Mouse (Mus musculus) lung, postnatal 10 days (tissue): Measurements from ENCODE around the gene Camk1g.

ENCODE experiments used
- DNase-seq: peaks from one replicate; pipeline ENCODE4 v3.0.0; 2021

Gene Camk1g

GRCm38 (mm10) chr1:193330172-193330571, 39.9 kb downstream of the Camk1g start:
- DNase-seq: peak; percentile 79

- no peak for DNase-seq
Observed at GRCm38 (mm10) chr1:193329557-193329956, 40.5 kb downstream of the Camk1g start.

GRCm38 (mm10) chr1:193327686-193328085, 42.4 kb downstream of the Camk1g start:
- DNase-seq: no peak

GRCm38 (mm10) chr1:193327216-193327615, 42.9 kb downstream of the Camk1g start:
- no peak for DNase-seq

DNA sequence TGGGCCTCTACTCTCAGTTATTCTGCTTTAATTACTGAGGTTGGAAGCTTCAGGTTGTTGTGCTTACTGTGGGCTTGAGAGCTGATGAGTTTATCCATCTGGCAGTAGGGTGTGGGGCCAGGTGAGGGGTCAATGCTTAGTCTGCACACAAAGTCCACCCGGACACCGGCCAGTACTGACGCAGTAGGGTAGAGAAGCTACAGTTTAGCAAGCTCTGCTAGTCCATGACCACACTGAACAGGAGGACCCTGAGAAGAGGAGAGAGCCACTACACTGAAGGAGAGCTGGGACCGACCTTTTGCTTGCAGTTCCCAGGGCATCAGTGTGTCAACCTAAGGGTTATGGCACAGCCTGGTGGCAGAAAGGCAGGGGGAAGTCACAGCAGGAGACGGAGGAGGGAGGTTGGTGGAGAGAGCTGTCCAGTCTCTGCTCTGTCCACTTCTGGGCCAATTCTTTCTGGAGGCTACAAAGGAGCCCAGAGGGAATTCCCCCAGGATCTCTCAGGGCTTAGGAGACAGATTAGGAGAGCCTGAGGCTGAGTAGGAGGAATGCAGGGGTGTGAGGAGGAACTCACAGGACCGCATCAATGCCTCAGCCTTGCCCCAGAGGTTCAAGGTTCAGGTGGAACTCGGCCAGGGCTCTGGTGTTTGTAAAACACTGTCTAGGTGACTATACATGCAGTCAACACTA, 43.5 kb downstream of the Camk1g start:
- peak; percentile 28 for DNase-seq

DNA sequence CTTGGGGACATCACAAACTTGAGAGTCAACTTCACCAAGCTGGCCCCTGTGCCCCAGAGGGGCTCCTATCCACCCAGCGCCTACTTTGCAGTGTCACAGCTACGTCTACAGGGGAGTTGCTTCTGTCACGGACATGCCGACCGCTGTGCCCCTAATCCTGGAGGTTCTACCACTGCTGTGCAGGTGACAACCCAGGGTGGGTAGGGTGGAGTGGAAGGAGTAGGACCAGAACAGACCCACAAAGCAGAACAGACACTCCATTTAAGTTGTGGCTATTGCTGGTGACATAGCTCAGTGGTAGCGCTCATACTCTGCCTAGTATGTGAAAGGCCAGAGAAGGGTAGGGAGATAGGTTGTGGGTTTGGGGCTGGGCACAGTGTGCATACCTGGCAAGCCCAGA, 44.2 kb downstream of the Camk1g start:
- DNase-seq: no peak

DNA sequence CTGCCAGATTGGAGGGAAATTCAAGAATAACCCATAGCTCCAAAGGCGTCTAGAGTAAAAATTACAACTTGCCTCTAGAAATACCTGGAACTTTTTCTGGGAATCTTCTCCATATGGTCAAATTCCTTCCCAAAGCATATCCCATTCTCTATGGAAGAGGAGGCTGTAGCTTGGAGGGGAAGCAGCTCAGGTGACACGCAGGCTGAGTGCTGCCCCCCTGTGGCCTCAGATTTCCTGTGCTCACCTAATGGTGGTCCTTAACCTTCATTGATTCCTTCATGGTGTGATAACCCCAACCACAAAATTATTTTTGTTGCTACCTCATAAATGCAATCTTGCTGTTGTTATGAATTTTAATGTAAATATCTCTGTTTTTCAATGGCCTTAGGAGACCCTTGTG, 45.9 kb downstream of the Camk1g start:
- DNase-seq: peak; percentile 60

DNA sequence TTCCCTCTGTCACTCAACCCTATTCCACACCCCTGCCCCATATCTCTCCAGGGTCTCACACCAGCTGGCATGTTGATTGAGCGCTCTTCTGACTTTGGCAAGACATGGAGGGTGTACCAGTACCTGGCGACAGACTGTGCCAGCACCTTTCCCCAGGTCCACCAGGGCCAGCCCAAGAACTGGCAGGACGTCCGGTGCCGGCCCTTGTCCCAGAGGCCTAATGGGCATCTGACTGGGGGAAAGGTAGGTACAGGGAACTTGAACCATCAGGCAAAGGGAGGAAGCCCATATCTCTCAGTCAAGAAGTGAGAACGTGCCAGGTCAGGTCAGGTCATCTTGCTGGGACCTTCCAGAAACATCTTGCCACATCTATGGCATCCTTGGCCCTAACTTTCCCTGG, 46.4 kb downstream of the Camk1g start:
- DNase-seq: no peak

- DNase-seq: no peak
Observed at GRCm38 (mm10) chr1:193320398-193320797, 49.7 kb downstream of the Camk1g start.

- no peak for DNase-seq
Observed at GRCm38 (mm10) chr1:193319721-193320120, 50.4 kb downstream of the Camk1g start.

DNA sequence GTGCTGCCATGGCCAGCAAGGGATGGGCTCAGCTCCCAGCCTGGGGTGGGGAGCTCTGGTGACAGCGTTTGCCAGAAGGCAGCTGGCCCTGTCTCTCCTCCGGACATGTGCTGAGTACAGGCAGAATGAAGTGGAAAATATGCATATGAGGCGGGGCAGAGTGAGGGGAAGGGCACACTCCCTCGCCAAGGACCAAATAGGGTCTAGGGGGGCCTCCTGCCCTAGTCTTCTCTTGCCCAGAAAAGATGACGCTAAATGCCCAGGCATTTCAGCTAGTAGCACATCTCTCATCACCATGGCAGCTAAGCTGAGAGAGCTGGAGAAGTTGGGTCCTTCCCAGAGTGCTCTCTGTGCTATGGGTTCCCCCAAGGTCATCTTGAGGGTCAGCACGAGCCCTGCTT, 52.9 kb downstream of the Camk1g start:
- peak; percentile 85 for DNase-seq

- DNase-seq: no peak
Observed at GRCm38 (mm10) chr1:193316358-193316750, 53.7 kb downstream of the Camk1g start.

- DNase-seq: peak; percentile 90
Observed at GRCm38 (mm10) chr1:193315705-193316357, 54.3 kb downstream of the Camk1g start.

DNA sequence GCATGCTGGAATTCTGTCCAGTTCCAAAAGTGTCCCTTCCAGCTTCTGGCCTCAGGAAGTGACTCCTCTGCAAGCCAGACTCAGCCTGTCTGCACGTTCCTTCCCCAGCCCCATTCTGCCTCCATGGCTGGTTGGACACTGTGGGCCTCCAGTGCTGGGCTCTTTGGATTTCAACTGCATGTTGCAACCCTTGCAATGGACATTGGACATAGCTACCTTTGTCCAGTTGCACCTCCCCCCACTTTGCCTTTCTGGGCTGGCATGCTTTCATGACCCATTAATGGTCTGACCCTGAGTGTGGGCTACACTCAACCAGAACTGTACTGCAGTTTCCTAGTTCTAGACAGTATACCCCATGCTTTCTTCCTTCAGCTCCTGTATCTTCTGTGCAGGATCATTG, 58.5 kb downstream of the Camk1g start:
- no peak for DNase-seq

GRCm38 (mm10) chr1:193310519-193311085, 59.5 kb downstream of the Camk1g start:
- peak; percentile 45 for DNase-seq

- DNase-seq: no peak
Observed at GRCm38 (mm10) chr1:193309785-193310518, 60.1 kb downstream of the Camk1g start.

GRCm38 (mm10) chr1:193306832-193307231, 63.3 kb downstream of the Camk1g start:
- DNase-seq: no peak

DNA sequence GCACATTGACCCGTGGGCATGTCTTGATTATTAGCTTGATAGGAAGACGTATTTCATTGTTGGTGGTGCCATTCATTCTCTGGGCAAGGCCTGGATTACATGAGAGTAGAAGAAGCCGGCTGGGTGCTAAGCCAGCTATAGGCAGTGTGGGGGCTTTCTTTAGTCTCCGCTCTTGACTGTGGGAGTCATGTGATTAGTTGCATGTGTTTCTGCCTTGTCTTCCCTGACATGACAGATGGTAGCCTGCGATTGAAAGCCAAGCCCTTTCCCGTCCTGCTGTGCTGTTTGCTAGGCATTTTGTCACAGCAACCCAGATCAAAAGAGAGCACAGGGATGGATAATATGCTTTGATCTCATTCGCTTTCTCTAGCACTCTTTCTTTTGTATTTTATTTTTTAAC, 64.7 kb downstream of the Camk1g start:
- DNase-seq: no peak

GRCm38 (mm10) chr1:193303096-193303495, 67.0 kb downstream of the Camk1g start:
- DNase-seq: no peak

GRCm38 (mm10) chr1:193302093-193302405, 68.0 kb downstream of the Camk1g start:
- no peak for DNase-seq

- peak; percentile 71 for DNase-seq
Observed at GRCm38 (mm10) chr1:193301216-193302092, 68.6 kb downstream of the Camk1g start.

DNA sequence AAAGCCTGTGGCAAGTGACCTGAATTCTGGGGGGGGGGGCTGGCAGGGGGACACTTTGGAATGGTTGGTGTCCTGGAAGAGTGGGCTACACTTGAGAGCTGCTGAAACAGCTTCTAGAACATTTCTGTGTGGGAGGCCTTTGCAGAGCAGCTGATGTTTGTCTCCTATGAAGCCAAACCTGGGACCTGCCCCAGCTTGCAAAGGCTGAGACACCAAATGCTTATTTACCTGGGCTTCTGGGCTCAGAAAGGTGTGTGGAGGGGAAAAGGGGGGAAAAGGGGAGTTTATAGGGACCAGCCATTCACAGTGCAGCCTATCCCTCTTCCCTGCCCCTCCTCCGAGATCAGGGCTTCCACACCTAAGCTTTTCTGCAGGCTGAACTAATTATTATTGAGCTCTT, 70.1 kb downstream of the Camk1g start:
- no peak for DNase-seq
